Mouse (Mus musculus) v-Abl transformed pro-B cells (cell line): ENCODE data around the gene Cbfa2t2.
"Not testable (repeated sequence)": the region's sequence is repeated elsewhere in the genome, so short reads cannot be mapped to it uniquely, and the experiment has no call there.

Experiments
- in situ Hi-C, 2 experiments: fragments of 400-800 bp; cut with MboI; formaldehyde crosslinking; loops; one replicate each; pipeline ENCODE4 v1.15.1; 2025; ENCODE audit not compliant: unreplicated experiment in 2 of 2

Cbfa2t2 gene

DNA sequence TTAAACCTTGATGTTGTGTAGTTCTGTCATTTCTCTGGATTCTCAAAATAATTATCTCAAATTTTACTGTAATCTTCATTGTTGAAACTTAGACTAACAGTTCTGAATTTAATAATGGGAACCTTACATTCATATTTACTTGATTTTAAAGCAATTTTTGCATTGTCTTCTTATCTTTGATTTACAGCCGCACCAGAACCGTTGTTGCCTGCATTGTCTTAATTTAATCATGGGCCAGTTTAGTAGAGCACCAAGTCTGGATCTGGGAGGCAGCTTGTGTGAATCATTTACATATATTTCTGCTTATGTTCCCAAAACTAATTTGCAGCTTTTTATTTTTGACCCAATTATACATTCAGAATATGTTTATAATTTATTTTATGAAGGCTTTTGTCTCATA lies 23.0 kb downstream of the Cbfa2t2 start:
- in situ Hi-C loops = no loop called here

DNA sequence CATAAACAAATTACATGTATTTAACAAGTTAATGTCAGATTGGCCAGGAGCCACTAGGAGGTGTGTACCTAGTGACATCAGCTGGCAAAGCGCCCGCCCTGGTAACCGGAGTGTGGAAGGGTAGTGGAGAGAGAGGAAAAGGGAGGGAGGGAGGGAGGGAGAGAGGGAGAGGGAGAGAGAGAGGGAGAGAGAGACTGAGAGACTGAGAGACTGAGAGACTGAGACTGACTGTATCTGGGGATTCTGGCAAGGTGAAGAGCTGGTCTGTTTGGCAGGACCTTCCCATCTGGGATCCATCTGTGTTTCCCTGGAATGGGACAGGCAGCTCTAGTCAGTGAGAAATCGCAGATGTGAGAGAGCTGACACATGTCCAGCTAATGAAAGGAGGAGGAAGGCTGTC lies 23.6 kb downstream of the Cbfa2t2 start:
- in situ Hi-C loops = no loop called here

DNA sequence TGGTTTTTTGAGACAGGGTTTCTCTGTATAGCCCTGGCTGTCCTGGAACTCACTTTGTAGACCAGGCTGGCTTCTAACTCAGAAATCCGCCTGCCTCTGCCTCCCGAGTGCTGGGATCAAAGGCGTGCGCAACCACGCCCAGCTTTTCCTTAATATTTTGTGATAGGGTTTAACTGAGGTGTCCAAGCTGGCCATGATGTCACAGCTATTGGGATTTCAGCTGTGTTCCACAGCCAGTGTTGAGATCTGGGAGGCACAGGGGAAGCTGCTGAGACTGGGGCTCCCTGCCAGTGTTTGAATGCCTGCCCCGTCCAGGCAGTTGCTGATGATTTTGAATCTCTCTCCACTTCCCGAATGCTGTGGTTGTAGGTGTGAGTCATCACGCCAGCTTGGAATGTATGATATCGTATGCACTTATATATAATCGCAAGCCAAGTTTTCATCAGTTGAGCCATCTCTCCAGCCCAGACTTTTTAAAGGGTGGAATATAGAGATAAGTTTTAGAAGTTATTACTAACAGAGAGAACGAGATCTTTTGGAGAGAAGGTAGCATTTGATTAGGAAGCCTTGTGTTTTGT lies 27.4 kb downstream of the Cbfa2t2 start:
- in situ Hi-C loops = no loop called here

DNA sequence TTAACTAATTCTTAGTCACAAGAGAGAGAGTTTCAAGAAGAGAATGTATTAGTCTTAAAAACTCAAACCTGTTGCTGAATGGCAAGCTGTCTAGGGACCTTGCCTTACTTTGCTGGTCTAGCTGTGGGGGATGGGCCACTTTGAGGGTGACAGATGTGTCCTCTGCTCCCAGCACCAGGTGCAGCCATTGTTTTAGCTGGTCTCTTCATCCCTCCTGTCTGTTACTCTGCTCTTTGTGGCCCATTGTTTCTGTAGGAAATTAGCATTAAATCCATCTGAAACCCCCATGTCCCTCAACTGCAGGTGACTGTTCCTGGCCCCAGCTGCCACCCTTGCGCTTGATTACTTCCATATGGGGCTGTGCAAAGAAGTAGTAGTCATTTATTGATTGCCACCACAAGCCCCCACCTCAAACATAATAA lies 29.6 kb downstream of the Cbfa2t2 start:
- in situ Hi-C loops = no loop called here

DNA sequence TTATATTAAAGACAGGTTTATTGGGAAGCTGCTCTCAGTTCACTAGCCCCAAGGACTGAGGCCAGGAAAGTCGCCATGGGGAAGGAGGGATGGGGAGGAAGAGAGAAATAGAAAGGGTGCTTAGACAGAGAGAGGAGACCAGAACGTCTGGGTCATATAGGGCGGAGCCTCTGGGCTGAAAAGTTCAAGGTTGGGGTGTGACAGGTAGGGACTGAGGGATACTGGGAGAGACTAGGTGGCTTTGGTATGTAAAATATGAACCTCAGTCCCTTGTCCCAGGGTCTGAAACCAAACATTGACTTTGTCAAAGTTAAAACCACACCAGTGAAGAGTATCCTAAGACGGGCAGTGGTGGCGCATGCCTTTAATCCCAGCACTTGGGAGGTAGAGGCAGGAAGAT lies 30.9 kb downstream of the Cbfa2t2 start:
- in situ Hi-C loops = no loop called here

DNA sequence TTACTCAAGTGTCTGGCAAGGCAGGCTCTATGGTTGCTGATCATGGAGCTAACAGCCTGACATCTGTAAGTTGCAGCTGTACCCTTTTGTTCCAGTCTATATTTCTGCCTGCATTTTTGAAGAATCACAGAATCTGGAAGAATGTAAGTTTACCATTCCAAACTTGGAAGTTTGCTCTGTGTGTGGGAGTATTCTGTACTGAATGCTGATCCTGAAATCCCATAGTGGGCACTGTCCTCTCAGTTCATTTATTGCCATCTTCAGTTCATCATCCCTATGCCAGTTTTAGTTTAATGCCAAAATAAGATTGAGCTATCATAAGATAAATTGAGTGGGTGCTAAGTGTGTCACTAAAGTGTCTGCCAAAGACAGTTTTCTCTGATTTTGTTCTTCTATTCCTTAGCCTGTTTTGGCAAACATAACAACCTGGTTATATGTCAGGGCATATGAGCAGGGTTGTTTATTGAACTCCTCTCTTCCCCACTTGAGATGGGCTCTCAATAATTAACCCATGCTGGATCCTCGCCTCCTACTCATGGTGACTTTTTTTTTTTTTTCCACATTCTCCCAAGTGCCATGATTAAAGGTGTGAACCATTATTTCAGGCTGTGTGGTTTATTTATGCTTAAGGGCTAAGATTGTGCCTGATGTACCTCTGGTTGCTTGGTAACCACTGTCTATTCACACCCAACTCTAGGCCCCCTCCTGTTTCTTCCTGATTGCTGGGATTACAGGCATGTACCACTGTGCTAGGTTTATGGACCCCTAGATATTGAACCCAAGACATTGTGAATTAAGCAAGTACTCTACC lies 38.2 kb downstream of the Cbfa2t2 start:
- in situ Hi-C loops = no loop called here

DNA sequence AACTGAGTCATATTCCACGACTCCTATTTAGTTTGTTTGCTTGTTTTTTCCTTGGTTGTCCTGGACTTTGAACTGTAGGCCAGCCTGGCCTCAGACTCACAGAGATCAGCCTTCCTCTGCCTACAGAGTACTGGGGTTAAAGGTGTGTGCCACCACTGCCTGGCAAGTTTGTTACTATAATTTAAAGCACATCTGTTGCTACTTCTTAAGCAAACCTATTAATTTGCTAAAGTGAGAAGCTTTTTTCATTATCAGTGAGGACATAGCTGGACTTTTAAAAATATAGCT lies 38.7 kb downstream of the Cbfa2t2 start:
- in situ Hi-C loops = no loop called here

DNA sequence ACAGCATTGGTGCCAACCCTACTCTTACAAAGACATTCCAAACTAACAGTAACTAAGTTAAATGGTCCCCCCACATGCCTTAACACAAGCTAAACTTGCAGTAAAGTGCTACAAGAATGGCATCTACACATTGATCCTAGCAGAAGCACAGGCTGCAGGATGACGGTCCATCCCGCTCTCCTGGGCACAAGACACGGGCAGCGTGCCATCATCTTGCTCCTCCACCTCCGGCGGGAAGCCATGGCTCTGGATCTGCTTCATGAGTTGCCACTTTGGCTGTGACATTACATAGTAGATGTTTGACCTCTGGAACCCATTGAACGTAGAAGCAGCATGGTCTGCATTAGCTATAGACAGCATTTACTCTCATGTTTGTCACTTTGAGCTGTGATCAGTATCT lies 39.6 kb downstream of the Cbfa2t2 start:
- in situ Hi-C loops = no loop called here

DNA sequence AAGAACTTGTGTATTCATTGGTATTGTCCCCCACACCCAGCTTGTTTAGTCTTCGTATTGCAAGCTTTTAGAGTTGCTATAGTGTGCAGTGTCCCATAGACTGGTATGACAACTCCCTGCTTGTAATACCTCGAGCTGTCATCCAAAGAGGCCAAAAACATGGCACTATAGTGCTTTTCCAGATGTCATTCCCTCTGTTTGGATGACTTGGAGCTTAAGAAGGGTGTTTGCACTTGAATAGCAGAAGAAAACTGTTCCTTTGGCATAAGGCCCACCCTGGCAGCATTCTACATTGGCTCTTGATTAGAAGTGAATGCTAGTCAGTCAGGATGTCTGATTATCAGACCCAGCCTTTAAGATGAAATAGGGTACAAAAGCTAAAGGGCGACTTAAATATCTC lies 40.7 kb downstream of the Cbfa2t2 start:
- in situ Hi-C loops = no loop called here

DNA sequence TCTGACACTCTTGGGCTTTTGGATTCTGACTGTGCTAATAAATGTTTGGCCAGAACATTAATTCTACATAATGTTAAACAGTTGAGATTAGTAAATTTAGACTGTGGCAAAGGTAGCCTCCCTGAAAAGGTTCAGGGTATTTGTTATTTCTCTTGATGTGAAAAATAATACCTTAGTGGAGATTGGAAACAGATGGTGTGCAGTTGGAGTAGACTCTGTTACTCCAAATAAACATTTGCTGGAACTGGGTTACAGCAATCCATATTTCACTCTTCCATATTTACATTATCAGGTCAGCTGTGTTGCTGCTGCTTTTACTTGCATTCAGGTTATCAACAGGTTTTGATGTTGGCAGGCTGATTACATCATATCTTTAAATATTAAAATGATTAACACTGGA lies 55.5 kb downstream of the Cbfa2t2 start:
- in situ Hi-C loops = no loop called here

DNA sequence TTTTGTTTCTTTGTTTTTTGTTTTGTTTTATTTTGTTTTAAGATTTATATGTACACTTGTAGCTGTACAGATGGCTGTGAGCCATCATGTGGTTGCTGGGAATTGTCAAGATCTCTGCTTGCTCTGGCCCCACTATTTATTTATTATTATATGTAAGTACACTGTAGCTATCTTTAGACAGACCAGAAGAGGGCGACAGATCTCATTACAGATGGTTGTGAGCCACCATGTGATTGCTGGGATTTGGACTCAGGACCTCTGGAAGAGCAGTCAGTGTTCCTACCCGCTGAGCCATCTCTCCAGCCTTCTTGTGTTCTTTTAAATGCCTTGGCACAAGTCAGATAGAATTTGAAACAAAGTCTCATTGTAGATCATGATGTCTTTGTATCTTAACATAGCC lies 57.3 kb downstream of the Cbfa2t2 start:
- in situ Hi-C loops = not testable (repeated sequence)

DNA sequence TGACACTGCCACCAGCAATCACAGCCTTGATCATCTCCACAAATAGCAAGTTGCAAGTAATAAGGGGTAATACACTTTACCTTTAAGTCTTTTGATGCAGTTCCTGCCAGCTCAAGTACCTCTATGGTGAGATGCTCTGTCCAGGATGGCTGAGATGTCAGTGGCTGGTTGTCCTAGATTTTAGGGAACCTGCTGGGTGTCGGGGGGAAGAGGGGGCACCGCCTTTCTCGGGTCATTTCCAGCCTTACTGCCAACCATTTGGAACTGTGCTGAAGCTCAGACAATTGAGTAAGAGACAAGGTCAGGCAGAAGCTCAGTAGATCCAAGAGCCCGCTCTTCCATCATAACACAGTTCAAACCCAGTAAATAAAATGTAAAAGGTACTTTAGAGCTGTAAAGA lies 58.7 kb downstream of the Cbfa2t2 start:
- in situ Hi-C loops = no loop called here

DNA sequence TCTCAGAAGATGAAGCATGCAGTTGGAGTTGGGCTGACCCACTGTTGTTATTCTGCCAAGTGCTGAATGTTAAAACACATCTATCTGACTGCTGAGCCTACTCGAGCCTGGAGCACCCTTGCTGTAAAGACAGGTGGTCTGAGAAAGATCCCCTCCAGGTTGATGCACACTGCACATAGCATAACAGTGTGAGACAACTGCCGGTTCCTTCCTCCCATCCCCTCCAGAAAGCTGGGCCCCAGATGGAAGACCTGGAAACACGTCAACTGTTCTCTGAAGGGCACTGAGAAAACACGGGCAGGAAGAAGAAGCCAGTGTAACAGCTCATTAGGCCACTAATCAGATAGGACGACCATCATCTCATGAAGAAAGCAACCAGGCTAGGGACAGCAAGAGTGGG lies 62.3 kb downstream of the Cbfa2t2 start:
- in situ Hi-C loops = no loop called here

DNA sequence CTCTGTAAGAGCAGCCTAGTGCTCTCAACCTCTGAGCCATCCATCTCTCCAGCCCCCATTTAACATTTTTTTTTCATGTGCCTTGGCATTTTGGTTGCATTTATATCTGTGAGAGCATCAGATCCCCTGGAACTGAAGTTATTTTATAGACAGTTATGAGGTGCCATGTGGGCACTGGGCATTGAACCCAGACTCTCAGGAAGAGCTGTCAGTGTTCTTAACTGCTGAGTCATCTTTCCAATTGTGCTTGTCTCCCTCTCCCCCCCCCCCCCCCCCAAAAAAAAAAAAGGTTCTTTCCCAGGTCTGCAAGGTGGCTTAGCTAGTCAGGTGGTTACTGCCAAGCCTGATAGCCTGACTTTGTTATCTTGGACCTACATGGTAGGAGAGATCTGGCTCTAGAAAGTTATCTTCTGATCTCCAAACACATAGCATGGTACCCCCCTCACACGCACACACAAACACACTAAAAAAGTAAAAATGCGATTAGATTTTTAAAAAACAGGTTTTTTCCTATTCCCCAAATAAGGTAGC lies 63.5 kb downstream of the Cbfa2t2 start:
- in situ Hi-C loops = no loop called here

DNA sequence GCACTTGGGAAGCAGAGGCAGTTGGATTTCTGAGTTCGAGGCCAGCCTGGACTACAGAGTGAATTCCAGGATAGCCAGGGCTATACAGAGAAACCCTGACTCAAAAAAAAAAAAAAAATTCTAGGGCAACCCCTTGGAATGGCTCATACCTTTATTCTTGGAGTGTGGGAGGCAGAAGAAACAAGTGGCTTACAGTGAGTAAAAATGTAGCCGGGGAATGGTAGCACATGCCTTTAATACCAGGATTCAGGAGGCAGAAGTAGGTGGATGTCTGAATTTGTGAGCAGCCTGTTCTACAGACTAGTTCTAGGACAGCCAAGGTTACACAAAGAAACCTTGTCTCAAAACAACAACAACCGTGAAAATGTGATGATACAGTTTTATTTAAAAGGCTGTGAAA lies 64.5 kb downstream of the Cbfa2t2 start:
- in situ Hi-C loops = no loop called here

DNA sequence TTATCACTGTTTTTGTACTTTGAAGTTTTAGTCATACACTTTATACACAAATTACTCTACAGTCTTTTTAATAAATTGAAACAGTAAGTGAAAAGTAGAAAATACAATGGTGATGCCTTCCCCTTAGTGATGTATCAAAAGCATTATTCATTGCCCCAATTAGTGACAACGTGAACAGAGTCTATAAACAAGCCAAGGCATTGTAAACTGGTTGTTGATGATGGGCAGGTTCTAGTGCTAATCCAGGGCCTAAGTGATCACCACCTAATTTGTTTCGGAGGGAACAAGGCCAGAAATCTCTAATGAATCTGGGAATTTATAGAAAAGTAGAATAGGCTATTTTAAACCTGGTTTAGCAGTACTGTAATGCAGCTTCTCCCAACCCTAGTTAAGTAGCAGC lies 70.8 kb downstream of the Cbfa2t2 start:
- in situ Hi-C loops = no loop called here

DNA sequence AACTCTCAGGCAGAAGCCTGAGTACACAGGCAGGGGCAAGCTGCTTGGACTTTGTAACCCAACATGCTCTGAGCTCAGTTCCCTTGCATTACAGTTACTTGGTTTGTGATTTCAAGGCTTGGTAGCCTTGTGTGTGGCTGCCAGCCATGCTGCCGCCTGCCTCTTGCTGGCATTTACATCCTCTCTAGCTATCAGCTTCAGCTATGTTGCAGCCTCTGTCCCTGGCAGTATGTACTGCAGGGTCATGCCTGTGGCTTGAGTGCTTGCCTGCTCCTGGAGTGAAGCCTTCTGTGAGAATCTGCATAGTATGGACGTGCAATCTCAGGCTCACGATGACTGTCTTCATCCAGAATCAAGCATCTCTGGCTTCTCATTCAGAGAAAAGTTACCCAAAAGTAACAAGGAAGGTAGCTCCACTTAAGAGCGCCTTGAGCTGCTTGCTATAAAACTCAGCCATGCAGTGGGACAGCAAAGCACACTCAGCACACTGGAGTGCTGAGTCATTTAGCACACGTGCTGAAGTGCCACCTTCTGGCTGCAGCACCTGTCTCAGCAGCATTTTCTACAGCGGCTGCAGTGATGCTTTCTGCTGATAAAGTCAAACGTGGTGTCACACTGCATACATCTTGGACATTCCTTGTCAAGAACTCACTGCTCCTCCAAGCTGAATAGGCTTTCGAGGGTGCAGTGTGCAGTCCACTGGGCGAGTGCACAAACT lies 71.4 kb downstream of the Cbfa2t2 start:
- in situ Hi-C loops = no loop called here

DNA sequence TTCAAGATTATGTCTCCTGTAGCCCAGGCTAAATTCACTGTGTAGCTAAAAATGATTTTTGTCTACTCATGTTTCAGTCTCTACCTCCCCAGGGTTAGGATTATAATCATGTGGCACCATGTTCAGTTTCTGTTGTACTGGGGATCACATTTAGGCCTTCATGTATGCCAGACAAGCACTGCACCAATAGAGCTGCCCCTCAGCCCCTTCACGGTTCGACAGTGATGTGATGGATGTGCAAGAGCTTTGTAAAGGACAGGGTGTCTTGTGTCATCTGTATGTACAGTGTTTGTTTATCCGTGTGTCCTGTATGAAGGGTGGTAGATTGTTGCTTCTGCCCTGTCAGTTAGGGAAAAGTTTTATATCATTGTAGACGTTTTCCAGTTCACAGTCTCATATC lies 72.2 kb downstream of the Cbfa2t2 start:
- in situ Hi-C loops = no loop called here

DNA sequence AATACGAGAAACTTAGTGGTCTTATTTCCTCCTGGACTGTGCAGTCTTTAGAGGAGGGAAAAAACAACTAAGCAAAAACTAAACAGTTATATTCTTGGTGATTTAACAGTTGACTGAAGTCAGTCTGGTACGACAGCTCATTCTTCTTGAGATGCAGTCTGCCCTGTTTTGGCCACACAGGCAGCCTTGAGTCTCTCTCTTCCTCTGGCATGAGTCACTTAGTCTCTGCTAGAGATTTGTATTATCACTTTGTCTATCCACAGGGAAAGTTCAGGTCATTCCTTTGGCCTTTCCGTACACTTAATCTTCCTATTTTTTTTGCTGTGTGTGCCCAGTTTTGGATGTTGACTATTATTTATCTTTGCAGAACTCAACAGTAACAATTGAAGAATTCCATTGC lies 73.9 kb downstream of the Cbfa2t2 start:
- in situ Hi-C loops = no loop called here

DNA sequence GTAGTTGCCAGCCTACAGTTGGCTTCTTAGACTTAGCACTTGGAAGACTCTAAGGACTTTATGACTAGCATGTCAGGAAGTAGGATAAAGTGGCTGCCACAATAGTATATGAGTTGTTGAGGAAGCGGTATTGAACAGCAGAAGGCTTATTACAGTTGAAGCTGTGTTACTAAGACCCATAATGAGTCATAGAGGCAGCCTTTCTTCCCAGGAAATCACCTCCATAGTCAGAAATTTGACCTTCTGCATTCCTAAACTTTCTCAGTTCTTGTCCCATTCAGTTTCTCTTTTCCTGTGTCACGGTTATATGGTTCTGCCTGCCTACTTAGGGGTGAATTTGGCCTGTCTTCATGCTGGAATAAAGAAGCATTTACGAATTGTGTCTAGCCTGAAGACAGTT lies 80.7 kb downstream of the Cbfa2t2 start:
- in situ Hi-C loops = no loop called here

DNA sequence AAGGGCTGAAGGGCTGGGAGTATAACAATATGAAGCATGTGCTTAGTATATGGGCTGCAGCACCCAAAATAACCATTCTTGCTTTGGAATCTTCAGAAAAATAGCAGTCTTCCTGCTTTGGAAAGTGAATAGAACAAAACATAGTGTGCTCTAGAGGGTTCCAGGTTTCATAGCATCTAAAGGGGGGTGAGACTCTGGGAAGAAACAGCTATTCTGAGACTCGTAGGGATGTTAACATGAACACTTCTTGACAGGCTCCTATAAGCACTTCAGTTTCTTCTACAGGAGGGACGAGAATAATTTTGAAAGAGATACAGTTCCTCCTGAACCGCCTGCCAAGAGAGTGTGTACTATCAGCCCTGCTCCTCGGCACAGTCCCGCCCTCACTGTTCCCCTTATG lies 81.1 kb downstream of the Cbfa2t2 start:
- in situ Hi-C loops = no loop called here

DNA sequence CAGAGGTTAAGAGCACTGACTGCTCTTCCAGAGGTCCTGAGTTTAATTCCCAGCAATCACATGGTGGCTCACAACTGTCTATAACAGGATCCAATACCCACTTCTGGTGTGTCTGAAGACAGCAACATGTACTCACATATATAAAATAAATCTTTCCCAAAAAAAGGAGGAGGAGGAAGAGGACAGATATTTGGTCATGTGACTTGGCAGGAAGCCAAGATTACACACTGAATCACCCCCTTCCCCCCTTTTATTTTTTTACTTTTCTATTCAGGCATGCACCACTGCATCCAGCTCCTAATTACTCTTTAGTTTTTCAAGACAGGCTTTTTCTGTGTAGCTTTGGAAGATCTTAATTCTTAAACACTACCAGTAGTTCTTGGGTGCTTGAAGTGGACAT lies 85.2 kb downstream of the Cbfa2t2 start:
- in situ Hi-C loops = no loop called here
